Mouse (Mus musculus): Measurements from ENCODE around the gene Abhd5. TPM values are rescaled to one million over a fixed set of nuclear protein-coding genes. Genes with fewer than 3 reads are reported as not detected.
A peak's percentile ranks its signal among the peaks of the same experiment; 100 is the strongest.

Abhd5 gene
- polyA plus RNA-seq, 1 experiment from 2014 or later = 19.0 TPM

DNA sequence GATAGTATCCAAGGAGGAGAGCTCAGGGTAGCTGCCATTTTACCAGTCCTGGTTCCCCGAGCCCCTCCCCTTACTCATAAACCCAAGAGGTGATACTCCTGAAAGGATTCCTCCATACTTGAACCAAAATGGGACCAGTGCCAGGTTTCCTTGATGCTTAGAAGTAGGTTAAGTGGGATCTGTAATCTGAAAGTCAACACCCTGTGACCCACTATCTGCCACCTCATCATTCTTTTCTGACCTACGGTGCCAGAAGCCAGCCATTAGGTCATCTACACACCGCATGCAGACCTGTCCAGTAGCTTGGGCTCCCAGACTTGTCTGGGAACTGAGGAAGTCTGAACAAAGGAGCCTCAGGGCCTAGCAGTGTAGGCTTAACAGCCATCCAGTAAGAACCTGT is 34.6 kb downstream of the Abhd5 start:
- H3K27me3 ChIP-seq (replicated peaks) = no peaks in the 10 kb centered on the region
- H3K27ac ChIP-seq = no peak overlapping the region
- ATAC-seq = no peak
- no peaks in the 10 kb centered on the region for H3K9me3 ChIP-seq
- no peak overlapping the region for H3K4me3 ChIP-seq (replicated peaks)
- WGBS = 66% methylated on average over 3 of the region's 3 CpGs
- no peaks in the 10 kb centered on the region for H3K36me3 ChIP-seq
- no peak overlapping the region for H3K4me2 ChIP-seq (replicated peaks)
- H3K4me1 ChIP-seq (replicated peaks) = no peaks in the 10 kb centered on the region
- H3K9ac ChIP-seq = no peak overlapping the region

- H3K27me3 ChIP-seq (replicated peaks) = no peaks in the 10 kb centered on the region
- H3K36me3 ChIP-seq = no peaks in the 10 kb centered on the region
- no peak overlapping the region for H3K27ac ChIP-seq
- H3K9me3 ChIP-seq = no peaks in the 10 kb centered on the region
- H3K4me2 ChIP-seq (replicated peaks) = no peak overlapping the region
- ATAC-seq = peak; percentile 70
- WGBS = 68% methylated on average over 5 of the region's 5 CpGs
- no peak overlapping the region for H3K9ac ChIP-seq
- no peaks in the 10 kb centered on the region for H3K4me1 ChIP-seq (replicated peaks)
- no peak overlapping the region for H3K4me3 ChIP-seq (replicated peaks)
Measured at GRCm38 (mm10) chr9:122389287-122389920, 38.0 kb downstream of the Abhd5 start.

GRCm38 (mm10) chr9:122395816-122396215 is 44.4 kb downstream of the Abhd5 start:
- 76% methylated on average over 5 of the region's 5 CpGs for WGBS
- ATAC-seq = no peak
- H3K4me1 ChIP-seq (replicated peaks) = no peaks in the 10 kb centered on the region

DNA sequence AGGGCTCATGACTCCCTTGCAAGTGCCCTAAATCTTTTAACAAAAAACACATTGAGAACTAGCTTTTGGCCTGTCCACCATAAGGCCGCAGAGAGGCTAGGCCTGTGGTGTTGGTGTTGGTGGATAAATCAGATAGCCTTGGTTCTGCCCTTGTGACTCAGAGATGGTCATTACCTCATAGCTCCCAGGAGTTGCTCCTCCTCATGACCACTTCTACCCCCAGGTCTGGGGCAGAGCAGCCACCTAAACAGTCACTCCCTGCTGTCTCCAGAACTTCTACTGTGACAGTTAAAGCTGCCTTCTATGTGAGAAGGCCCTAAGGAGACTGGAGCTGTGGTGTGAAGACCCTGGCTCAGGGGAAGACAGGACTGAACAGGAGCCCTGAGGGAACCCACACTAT is 45.7 kb downstream of the Abhd5 start:
- ATAC-seq = no peak
- Histone ChIP-seq H3K27me3 (replicated peaks) (no peaks in the 10 kb centered on the region), H3K9ac (no peak overlapping the region), H3K4me3 (replicated peaks) (no peak overlapping the region), H3K9me3 (no peaks in the 10 kb centered on the region), H3K4me1 (replicated peaks) (no peaks in the 10 kb centered on the region), H3K4me2 (replicated peaks) (no peak overlapping the region), H3K27ac (no peak overlapping the region), H3K36me3 (no peaks in the 10 kb centered on the region)
- 91% methylated on average over 1 of the region's 1 CpGs for WGBS

More at GRCm38 (mm10) chr9:122395816-122396215, 44.4 kb downstream of the Abhd5 start:
- no peak overlapping the region for H3K4me2 ChIP-seq (replicated peaks)
- H3K27me3 ChIP-seq (replicated peaks) = no peaks in the 10 kb centered on the region
- no peak overlapping the region for H3K27ac ChIP-seq
- H3K36me3 ChIP-seq = no peaks in the 10 kb centered on the region
- H3K9me3 ChIP-seq = no peaks in the 10 kb centered on the region
- H3K9ac ChIP-seq = no peak overlapping the region
- H3K4me3 ChIP-seq (replicated peaks) = no peak overlapping the region

- no peak overlapping the region for H3K4me3 ChIP-seq (replicated peaks)
- H3K9ac ChIP-seq = no peak overlapping the region
Measured at GRCm38 (mm10) chr9:122398746-122399145, 47.3 kb downstream of the Abhd5 start.

GRCm38 (mm10) chr9:122401239-122401638 is 49.8 kb downstream of the Abhd5 start:
- no peak overlapping the region for H3K4me3 ChIP-seq (replicated peaks)
- H3K4me1 ChIP-seq (replicated peaks) = no peaks in the 10 kb centered on the region
- 84% methylated on average over 4 of the region's 4 CpGs for WGBS
- H3K27ac ChIP-seq = no peak overlapping the region
- no peaks in the 10 kb centered on the region for H3K27me3 ChIP-seq (replicated peaks)
- no peaks in the 10 kb centered on the region for H3K36me3 ChIP-seq
- H3K4me2 ChIP-seq (replicated peaks) = no peak overlapping the region
- no peak overlapping the region for H3K9ac ChIP-seq
- H3K9me3 ChIP-seq = no peaks in the 10 kb centered on the region
- ATAC-seq = no peak

More at GRCm38 (mm10) chr9:122398746-122399145, 47.3 kb downstream of the Abhd5 start:
- H3K36me3 ChIP-seq = no peaks in the 10 kb centered on the region
- H3K4me2 ChIP-seq (replicated peaks) = no peak overlapping the region
- H3K4me1 ChIP-seq (replicated peaks) = no peaks in the 10 kb centered on the region
- no peaks in the 10 kb centered on the region for H3K9me3 ChIP-seq
- WGBS = 53% methylated on average over 7 of the region's 7 CpGs
- no peak overlapping the region for H3K27ac ChIP-seq
- H3K27me3 ChIP-seq (replicated peaks) = no peaks in the 10 kb centered on the region
- ATAC-seq = no peak

DNA sequence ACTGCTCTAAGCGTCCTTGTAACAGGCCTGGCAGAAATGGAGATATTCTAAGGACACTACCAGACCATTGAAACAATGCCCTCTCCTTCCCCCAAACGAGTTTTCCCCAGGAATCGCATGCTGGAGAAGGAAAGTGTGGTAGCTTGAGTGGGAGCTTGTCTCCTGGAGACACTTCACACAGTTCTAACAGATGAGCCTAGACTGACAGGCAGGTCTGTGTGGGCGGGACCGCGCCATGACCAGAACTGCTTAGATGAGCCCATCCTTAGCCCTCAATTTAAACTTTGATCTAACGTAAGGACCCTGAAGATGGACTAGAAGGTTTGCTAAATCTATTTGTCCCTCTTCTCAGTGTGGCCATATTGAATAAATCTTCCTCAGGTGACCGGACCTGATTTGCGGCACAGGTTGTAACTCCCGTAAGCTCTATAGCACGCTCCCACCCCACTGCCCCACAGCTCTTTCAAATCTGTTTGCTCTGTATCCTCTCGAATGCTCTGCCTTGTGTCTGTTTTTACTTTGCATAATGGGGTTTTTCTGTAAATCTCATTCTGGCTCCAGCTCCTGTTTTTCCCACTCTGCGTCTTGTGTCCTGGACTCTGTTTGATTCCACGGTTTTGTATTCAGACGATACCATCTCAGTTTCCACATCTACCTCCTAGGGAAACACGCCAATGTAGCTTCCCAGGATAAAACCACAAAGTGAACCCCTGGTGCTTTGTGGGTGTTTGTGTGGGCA is 59.2 kb downstream of the Abhd5 start:
- Histone ChIP-seq H3K27ac (no peak overlapping the region), H3K27me3 (replicated peaks) (no peaks in the 10 kb centered on the region), H3K4me1 (replicated peaks) (no peaks in the 10 kb centered on the region), H3K4me3 (replicated peaks) (no peak overlapping the region), H3K4me2 (replicated peaks) (no peak overlapping the region), H3K9me3 (no peaks in the 10 kb centered on the region), H3K9ac (no peak overlapping the region), H3K36me3 (no peaks in the 10 kb centered on the region)
- WGBS = 88% methylated on average over 16 of the region's 16 CpGs
- no peak for ATAC-seq

GRCm38 (mm10) chr9:122414648-122415047 is 63.2 kb downstream of the Abhd5 start:
- Histone ChIP-seq H3K4me1 (replicated peaks) (no peaks in the 10 kb centered on the region), H3K36me3 (no peaks in the 10 kb centered on the region), H3K9ac (no peak overlapping the region), H3K4me3 (replicated peaks) (no peak overlapping the region), H3K9me3 (no peaks in the 10 kb centered on the region), H3K4me2 (replicated peaks) (no peak overlapping the region), H3K27ac (no peak overlapping the region), H3K27me3 (replicated peaks) (no peaks in the 10 kb centered on the region)
- 86% methylated on average over 1 of the region's 1 CpGs for WGBS
- no peak for ATAC-seq

GRCm38 (mm10) chr9:122415056-122415775 is 63.8 kb downstream of the Abhd5 start:
- H3K4me1 ChIP-seq (replicated peaks) = no peaks in the 10 kb centered on the region
- no peak for ATAC-seq
- no peak overlapping the region for H3K4me2 ChIP-seq (replicated peaks)
- H3K9ac ChIP-seq = no peak overlapping the region
- no peaks in the 10 kb centered on the region; the same call in 1 of the 2 replicates for H3K27me3 ChIP-seq (replicated peaks)
- H3K27ac ChIP-seq = no peak overlapping the region
- WGBS = 70% methylated on average over 8 of the region's 8 CpGs
- H3K4me3 ChIP-seq (replicated peaks) = no peak overlapping the region
- no peaks in the 10 kb centered on the region for H3K9me3 ChIP-seq
- no peaks in the 10 kb centered on the region for H3K36me3 ChIP-seq

GRCm38 (mm10) chr9:122416617-122417016 is 65.2 kb downstream of the Abhd5 start:
- no peak for ATAC-seq
- Histone ChIP-seq H3K27ac (no peak overlapping the region), H3K9ac (no peak overlapping the region), H3K4me3 (replicated peaks) (no peak overlapping the region), H3K4me2 (replicated peaks) (no peak overlapping the region), H3K9me3 (no peaks in the 10 kb centered on the region), H3K4me1 (replicated peaks) (no peaks in the 10 kb centered on the region), H3K36me3 (no peaks in the 10 kb centered on the region), H3K27me3 (replicated peaks) (no peaks in the 10 kb centered on the region; the same call in 1 of the 2 replicates)
- WGBS = 54% methylated on average over 2 of the region's 2 CpGs

DNA sequence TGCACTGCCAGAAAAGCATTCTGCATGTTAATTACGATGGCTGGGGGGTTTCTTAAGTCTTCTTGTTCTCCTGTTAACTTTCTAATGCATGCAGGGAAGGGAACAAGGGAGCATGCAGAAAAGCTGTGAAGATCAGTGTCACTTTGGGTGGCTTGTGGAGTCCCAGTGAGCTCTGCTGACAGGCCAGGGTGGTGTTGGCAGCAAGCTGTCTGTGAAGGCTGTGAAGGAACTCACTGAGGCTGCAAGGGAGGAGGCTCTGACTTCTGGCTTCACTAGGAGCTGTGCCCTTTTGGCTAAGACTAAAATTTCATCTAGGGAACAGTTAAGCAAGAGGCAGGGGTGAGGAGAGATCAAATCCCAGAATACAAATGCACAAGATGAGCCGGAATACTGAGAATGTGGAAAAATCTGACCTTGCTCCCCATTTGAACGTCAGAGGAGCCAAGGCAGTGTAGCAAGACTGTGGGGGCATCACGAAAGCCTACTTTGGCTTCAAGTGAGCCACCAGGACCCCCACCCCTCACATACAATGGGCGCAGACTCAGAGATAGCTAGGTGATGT is 68.9 kb downstream of the Abhd5 start:
- Histone ChIP-seq H3K4me1 (replicated peaks) (no peaks in the 10 kb centered on the region), H3K9ac (no peak overlapping the region), H3K4me2 (replicated peaks) (no peak overlapping the region), H3K27me3 (replicated peaks) (no peaks in the 10 kb centered on the region; the same call in 1 of the 2 replicates), H3K4me3 (replicated peaks) (no peak overlapping the region), H3K9me3 (no peaks in the 10 kb centered on the region), H3K36me3 (no peaks in the 10 kb centered on the region), H3K27ac (no peak overlapping the region)
- ATAC-seq = no peak
- 71% methylated on average over 5 of the region's 5 CpGs for WGBS

All from intestine, embryonic 15.5 days (tissue).